Mouse (Mus musculus) spleen, postnatal 0 days (tissue): ENCODE results near the gene Olfr259. TPM values are rescaled to one million over a fixed set of nuclear protein-coding genes. Genes with fewer than 3 reads are reported as not detected.

Source experiments
- polyA plus RNA-seq: library from polyadenylated mRNA; unstranded; fragments of >200 nt; fragmentation: Nextera tagmentation; extraction: Ambion mirVana; gene quantifications from 2 replicates; pipeline ENCODE4 v1.2.1, GENCODE M21; 2015

The Olfr259 gene
- polyA plus RNA-seq, result not detected in 2 replicates

DNA sequence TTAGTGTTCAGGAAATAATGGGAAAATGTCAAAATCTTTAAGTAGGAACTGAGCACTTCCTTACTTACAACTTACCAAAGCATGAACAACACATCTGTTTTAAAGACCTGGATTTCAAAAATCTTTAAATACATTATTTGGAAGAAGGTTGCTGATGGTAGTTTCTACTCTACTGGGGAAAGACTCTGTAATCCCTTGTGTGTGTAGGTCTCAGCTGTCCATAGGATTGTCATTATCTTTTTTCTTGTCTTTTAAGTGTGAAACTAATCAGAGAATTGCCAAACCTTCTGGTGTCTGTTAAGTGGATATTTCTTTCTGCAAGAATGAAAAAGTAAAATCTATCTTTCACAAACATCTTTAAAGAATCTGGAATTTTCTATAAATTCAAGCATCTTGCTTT, at the start of gene Olfr259:
Gene Olfr259 (minus strand): TSS at position 101 of the 400 bp plus-strand sequence.

DNA sequence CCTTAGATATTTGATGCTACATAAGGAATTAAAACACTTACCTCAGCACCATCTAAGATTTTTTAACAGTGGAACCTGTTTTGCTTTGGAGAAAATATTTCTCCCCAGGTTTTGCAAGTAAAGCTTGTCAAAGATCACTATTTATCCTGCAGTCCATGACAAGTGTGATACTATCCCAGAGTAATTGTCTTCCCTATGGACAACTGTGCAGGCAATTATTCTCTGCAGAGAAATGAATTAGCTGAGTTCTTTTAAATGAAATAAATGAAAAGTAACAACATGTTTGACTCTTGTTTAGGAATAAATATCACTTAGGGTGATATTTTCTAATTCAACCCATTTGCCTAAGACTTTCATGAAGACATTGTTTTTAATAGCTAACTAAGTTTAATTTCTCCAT, 38.2 kb upstream of the Olfr259 start, which contains the start of gene Olfr1111:
Gene Olfr1111 (minus strand): TSS at position 101 of the 400 bp plus-strand sequence.

DNA sequence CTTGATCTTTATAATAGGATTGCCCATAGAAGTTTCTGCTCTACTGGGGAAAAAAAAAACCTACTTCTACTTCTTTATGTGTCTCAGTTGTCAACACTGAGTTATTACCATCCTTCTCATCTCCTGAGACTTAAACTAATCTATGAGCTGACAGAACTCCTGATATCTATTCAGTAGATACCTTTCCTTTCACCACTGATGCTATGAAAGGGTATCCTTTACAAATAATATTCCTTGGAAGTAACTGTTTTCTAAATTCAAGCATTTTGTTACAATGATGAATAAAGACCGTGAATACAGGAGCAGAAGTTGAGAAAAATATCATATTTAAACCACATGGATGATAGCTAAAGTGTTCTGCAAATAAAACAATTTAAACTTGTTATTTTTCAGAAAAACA, 25.8 kb upstream of the Olfr259 start, which contains the start of gene Olfr1110:
Gene Olfr1110 (minus strand): TSS at position 101 of the 400 bp plus-strand sequence.

DNA sequence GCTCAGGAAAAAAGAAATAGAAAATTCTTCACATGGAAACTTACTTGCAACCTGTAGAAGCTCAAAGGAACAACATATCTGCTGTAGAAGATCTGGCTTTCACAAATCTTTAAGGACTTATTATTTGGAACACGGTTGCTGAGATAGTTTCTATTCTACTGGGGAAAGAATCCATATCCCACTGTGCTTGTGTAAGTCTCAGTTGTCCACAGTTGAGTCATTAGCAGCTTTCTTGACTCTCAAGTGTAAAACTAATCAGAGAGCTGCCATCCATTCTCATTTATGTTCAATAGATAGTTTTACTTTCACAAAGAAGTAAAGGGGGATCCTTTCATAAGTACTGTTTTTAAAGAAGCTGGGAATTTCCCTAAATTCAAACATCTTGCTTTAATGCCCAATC, 18.5 kb downstream of the Olfr259 start, which contains the start of gene Olfr1109:
Gene Olfr1109 (minus strand): TSS at position 101 of the 400 bp plus-strand sequence.

GRCm38 (mm10) chr2:87075717-87076116, 38.6 kb downstream of the Olfr259 start, which contains the start of gene Olfr1107:
Gene Olfr1107 (minus strand): TSS chr2:87075817.

Other genes starting within 250 kb of the Olfr259 start
- not detected in 2 replicates for gene Gm13723, start 239.8 kb downstream of the Olfr259 start, polyA plus RNA-seq
- not detected in 2 replicates for gene Olfr1097, start 222.4 kb downstream of the Olfr259 start, polyA plus RNA-seq
- gene Olfr1098, start 190.0 kb downstream of the Olfr259 start, polyA plus RNA-seq, result not detected in 2 replicates
- not detected in 2 replicates for gene Olfr1099, start 153.9 kb downstream of the Olfr259 start, polyA plus RNA-seq
- not detected in 2 replicates for gene Olfr1100, start 134.6 kb downstream of the Olfr259 start, polyA plus RNA-seq
- gene Olfr1101, start 123.3 kb downstream of the Olfr259 start, polyA plus RNA-seq, result not detected in 2 replicates
- not detected in 2 replicates for gene Olfr1102, start 116.2 kb downstream of the Olfr259 start, polyA plus RNA-seq
- gene Olfr1104, start 87.5 kb downstream of the Olfr259 start, polyA plus RNA-seq, result not detected in 2 replicates
- gene Olfr1105, start 78.0 kb downstream of the Olfr259 start, polyA plus RNA-seq, result not detected in 2 replicates
- not detected in 2 replicates for gene Olfr1106, start 62.3 kb downstream of the Olfr259 start, polyA plus RNA-seq
- not detected in 2 replicates for gene Olfr1107, start 38.8 kb downstream of the Olfr259 start, polyA plus RNA-seq
- gene Olfr1109, start 18.6 kb downstream of the Olfr259 start, polyA plus RNA-seq, result not detected in 2 replicates
- gene Olfr1110, start 25.7 kb upstream of the Olfr259 start, polyA plus RNA-seq, result not detected in 2 replicates
- gene Olfr1111, start 38.1 kb upstream of the Olfr259 start, polyA plus RNA-seq, result not detected in 2 replicates
- gene Olfr1112, start 73.2 kb upstream of the Olfr259 start, polyA plus RNA-seq, result not detected in 2 replicates
- not detected in 2 replicates for gene Olfr1113, start 94.4 kb upstream of the Olfr259 start, polyA plus RNA-seq
- not detected in 2 replicates for gene Olfr1115, start 133.4 kb upstream of the Olfr259 start, polyA plus RNA-seq
- gene Olfr1116, start 153.0 kb upstream of the Olfr259 start, polyA plus RNA-seq, result not detected in 2 replicates
- not detected in 2 replicates for gene Olfr1118, start 193.0 kb upstream of the Olfr259 start, polyA plus RNA-seq
- gene Olfr1120, start 240.2 kb upstream of the Olfr259 start, polyA plus RNA-seq, result not detected in 2 replicates